Mouse (Mus musculus): ENCODE measurements at regions not wholly inside any gene's neighbourhood (a gene's known extent, or its start where the extent isn't known, plus 50 kb on each side); places are given as distances from the start of the nearest gene placed in this dataset.

- TF ChIP-seq CHD2 (IDR thresholded peaks at IDR 0.05; ENCODE audit: low read depth, low read length) (no peak), ZC3H11A (IDR thresholded peaks at IDR 0.05; ENCODE audit: borderline replicate concordance, low read depth, low read length) (no peak), MAFK (IDR thresholded peaks at IDR 0.05; ENCODE audit: insufficient read depth, low read depth, low read length) (no peak), HCFC1 (IDR thresholded peaks at IDR 0.05; ENCODE audit: borderline replicate concordance, insufficient read depth, low read length) (no peak), ZNF384 (IDR thresholded peaks at IDR 0.05; ENCODE audit: low read depth, low read length) (no peak)
- Histone ChIP-seq H3K4me3 (ENCODE audit: insufficient read depth in 1 of 2, low read depth in 1 of 2, low read length in 2 of 2, poor library complexity in 1 of 2, severe bottlenecking in 1 of 2) (no peak overlapping the region), H3K4me1 (ENCODE audit: control insufficient read depth in 2 of 2, insufficient read depth in 2 of 2, low read length in 2 of 2, poor library complexity in 1 of 2) (no peaks in the 10 kb centered on the region), H3K27ac (ENCODE audit: insufficient read depth, low read depth, low read length, poor library complexity, severe bottlenecking) (no peak overlapping the region), H3K36me3 (ENCODE audit: control insufficient read depth, insufficient read depth, low read length, poor library complexity, severe bottlenecking) (no peaks in the 10 kb centered on the region), H3K9me3 (ENCODE audit: control insufficient read depth, insufficient read depth, low read depth, low read length) (no peaks in the 10 kb centered on the region), H3K9ac (ENCODE audit: insufficient read depth, low read depth, low read length, poor library complexity, severe bottlenecking) (no peak overlapping the region)
- in situ Hi-C loops (cut with MboI; ENCODE audit: low sequenced_read_pairs in 2 of 2, unreplicated experiment in 2 of 2) = no loop called here
- DNase-seq (ENCODE audit: low read depth, low spot score) = no peak
Observed at GRCm38 (mm10) chr11:114303636-114304354, 236.9 kb upstream of the Sdk2 start.

- in situ Hi-C loops (cut with MboI; ENCODE audit: low sequenced_read_pairs in 2 of 2, unreplicated experiment in 2 of 2) = no loop called here
- DNase-seq (ENCODE audit: low read depth, low spot score) = no peak
- Histone ChIP-seq H3K4me1 (ENCODE audit: control insufficient read depth in 2 of 2, insufficient read depth in 2 of 2, low read length in 2 of 2, poor library complexity in 1 of 2) (no peaks in the 10 kb centered on the region), H3K27ac (ENCODE audit: insufficient read depth, low read depth, low read length, poor library complexity, severe bottlenecking) (no peak overlapping the region), H3K9ac (ENCODE audit: insufficient read depth, low read depth, low read length, poor library complexity, severe bottlenecking) (no peak overlapping the region), H3K4me3 (ENCODE audit: insufficient read depth in 1 of 2, low read depth in 1 of 2, low read length in 2 of 2, poor library complexity in 1 of 2, severe bottlenecking in 1 of 2) (no peak overlapping the region), H3K9me3 (ENCODE audit: control insufficient read depth, insufficient read depth, low read depth, low read length) (no peaks in the 10 kb centered on the region), H3K36me3 (ENCODE audit: control insufficient read depth, insufficient read depth, low read length, poor library complexity, severe bottlenecking) (no peaks in the 10 kb centered on the region)
- TF ChIP-seq MAFK (IDR thresholded peaks at IDR 0.05; ENCODE audit: insufficient read depth, low read depth, low read length) (no peak), CHD2 (IDR thresholded peaks at IDR 0.05; ENCODE audit: low read depth, low read length) (no peak), HCFC1 (IDR thresholded peaks at IDR 0.05; ENCODE audit: borderline replicate concordance, insufficient read depth, low read length) (no peak), ZC3H11A (IDR thresholded peaks at IDR 0.05; ENCODE audit: borderline replicate concordance, low read depth, low read length) (no peak), ZNF384 (IDR thresholded peaks at IDR 0.05; ENCODE audit: low read depth, low read length) (no peak)
Observed at GRCm38 (mm10) chr11:114300611-114301319, 233.9 kb upstream of the Sdk2 start.

- Histone ChIP-seq H3K9me3 (ENCODE audit: control insufficient read depth, insufficient read depth, low read depth, low read length) (no peaks in the 10 kb centered on the region), H3K9ac (ENCODE audit: insufficient read depth, low read depth, low read length, poor library complexity, severe bottlenecking) (no peak overlapping the region), H3K4me1 (ENCODE audit: control insufficient read depth in 2 of 2, insufficient read depth in 2 of 2, low read length in 2 of 2, poor library complexity in 1 of 2) (no peaks in the 10 kb centered on the region), H3K27ac (ENCODE audit: insufficient read depth, low read depth, low read length, poor library complexity, severe bottlenecking) (no peak overlapping the region), H3K4me3 (ENCODE audit: insufficient read depth in 1 of 2, low read depth in 1 of 2, low read length in 2 of 2, poor library complexity in 1 of 2, severe bottlenecking in 1 of 2) (no peak overlapping the region), H3K36me3 (ENCODE audit: control insufficient read depth, insufficient read depth, low read length, poor library complexity, severe bottlenecking) (no peaks in the 10 kb centered on the region)
- DNase-seq (ENCODE audit: low read depth, low spot score) = no peak
- in situ Hi-C loops (cut with MboI; ENCODE audit: low sequenced_read_pairs in 2 of 2, unreplicated experiment in 2 of 2) = no loop called here
- TF ChIP-seq MAFK (IDR thresholded peaks at IDR 0.05; ENCODE audit: insufficient read depth, low read depth, low read length) (no peak), ZNF384 (IDR thresholded peaks at IDR 0.05; ENCODE audit: low read depth, low read length) (no peak), ZC3H11A (IDR thresholded peaks at IDR 0.05; ENCODE audit: borderline replicate concordance, low read depth, low read length) (no peak), CHD2 (IDR thresholded peaks at IDR 0.05; ENCODE audit: low read depth, low read length) (no peak), HCFC1 (IDR thresholded peaks at IDR 0.05; ENCODE audit: borderline replicate concordance, insufficient read depth, low read length) (no peak)
Observed at GRCm38 (mm10) chr11:114296816-114297334, 230.0 kb upstream of the Sdk2 start.

- in situ Hi-C loops (cut with MboI; ENCODE audit: low sequenced_read_pairs in 2 of 2, unreplicated experiment in 2 of 2) = no loop called here
- TF ChIP-seq HCFC1 (IDR thresholded peaks at IDR 0.05; ENCODE audit: borderline replicate concordance, insufficient read depth, low read length) = no peak
- no peak for TF ChIP-seq ZC3H11A (IDR thresholded peaks at IDR 0.05; ENCODE audit: borderline replicate concordance, low read depth, low read length)
- no peak for TF ChIP-seq CHD2 (IDR thresholded peaks at IDR 0.05; ENCODE audit: low read depth, low read length)
- no peak for TF ChIP-seq MAFK (IDR thresholded peaks at IDR 0.05; ENCODE audit: insufficient read depth, low read depth, low read length)
- no peak for TF ChIP-seq ZNF384 (IDR thresholded peaks at IDR 0.05; ENCODE audit: low read depth, low read length)
- Histone ChIP-seq H3K9ac (ENCODE audit: insufficient read depth, low read depth, low read length, poor library complexity, severe bottlenecking) (no peak overlapping the region), H3K27ac (ENCODE audit: insufficient read depth, low read depth, low read length, poor library complexity, severe bottlenecking) (no peak overlapping the region), H3K36me3 (ENCODE audit: control insufficient read depth, insufficient read depth, low read length, poor library complexity, severe bottlenecking) (no peaks in the 10 kb centered on the region), H3K9me3 (ENCODE audit: control insufficient read depth, insufficient read depth, low read depth, low read length) (no peaks in the 10 kb centered on the region), H3K4me1 (ENCODE audit: control insufficient read depth in 2 of 2, insufficient read depth in 2 of 2, low read length in 2 of 2, poor library complexity in 1 of 2) (no peaks in the 10 kb centered on the region), H3K4me3 (ENCODE audit: insufficient read depth in 1 of 2, low read depth in 1 of 2, low read length in 2 of 2, poor library complexity in 1 of 2, severe bottlenecking in 1 of 2) (no peak overlapping the region)
- DNase-seq (ENCODE audit: low read depth, low spot score) = no peak
Observed at GRCm38 (mm10) chr11:114294511-114295250, 227.8 kb upstream of the Sdk2 start.

All from ES-E14 (cell line).